Mouse (Mus musculus): ENCODE measurements around the gene Atp1b2.
A peak's percentile ranks its signal among the peaks of the same experiment; 100 is the strongest.
"Not testable (repeated sequence)": the region's sequence is repeated elsewhere in the genome, so short reads cannot be mapped to it uniquely, and the experiment has no call there.

Gene Atp1b2

GRCm38 (mm10) chr11:69605726-69606490 is at the start of gene Atp1b2:
Gene Atp1b2 (minus strand): TSS chr11:69605942.
- peak; percentile 95 for DNase-seq

GRCm38 (mm10) chr11:69654760-69655159 is 49.0 kb upstream of the Atp1b2 start:
- DNase-seq: no peak

- DNase-seq: no peak
Observed at GRCm38 (mm10) chr11:69653399-69653798, 47.7 kb upstream of the Atp1b2 start.

- no peak for DNase-seq
Observed at GRCm38 (mm10) chr11:69645860-69646259, 40.1 kb upstream of the Atp1b2 start.

GRCm38 (mm10) chr11:69635471-69635870 is 29.7 kb upstream of the Atp1b2 start:
- DNase-seq: no peak

GRCm38 (mm10) chr11:69633128-69633866 is 27.6 kb upstream of the Atp1b2 start:
- DNase-seq: peak; percentile 76

GRCm38 (mm10) chr11:69632284-69633089 is 26.7 kb upstream of the Atp1b2 start, which contains the start of gene Fxr2:
Gene Fxr2 (plus strand): TSS chr11:69632990.
- peak; percentile 100 for DNase-seq

GRCm38 (mm10) chr11:69629802-69630201 is 24.1 kb upstream of the Atp1b2 start:
- no peak for DNase-seq

GRCm38 (mm10) chr11:69628286-69628685 is 22.5 kb upstream of the Atp1b2 start:
- DNase-seq: peak; percentile 84

- not testable (repeated sequence) for DNase-seq
Observed at GRCm38 (mm10) chr11:69624339-69624738, 18.6 kb upstream of the Atp1b2 start.

GRCm38 (mm10) chr11:69623006-69623405 is 17.3 kb upstream of the Atp1b2 start:
- DNase-seq: no peak

GRCm38 (mm10) chr11:69622406-69622805 is 16.7 kb upstream of the Atp1b2 start:
- DNase-seq: no peak

- DNase-seq: peak; percentile 81
Observed at GRCm38 (mm10) chr11:69621571-69622268, 16.0 kb upstream of the Atp1b2 start, which contains the start of gene Sat2. Gene Sat2 (plus strand): TSS chr11:69622024.

- peak; percentile 64 for DNase-seq
Observed at GRCm38 (mm10) chr11:69620394-69621081, 14.8 kb upstream of the Atp1b2 start.

- peak; percentile 40 for DNase-seq
Observed at GRCm38 (mm10) chr11:69617805-69618204, 12.1 kb upstream of the Atp1b2 start, which contains the start of gene Shbg. Gene Shbg (minus strand): TSS chr11:69617905.

GRCm38 (mm10) chr11:69616781-69617180 is 11.0 kb upstream of the Atp1b2 start:
- DNase-seq: no peak

- not testable (repeated sequence) for DNase-seq
Observed at GRCm38 (mm10) chr11:69614257-69614588, 8.5 kb upstream of the Atp1b2 start.

- peak; percentile 89 for DNase-seq
Observed at GRCm38 (mm10) chr11:69613553-69614256, 8.0 kb upstream of the Atp1b2 start.

GRCm38 (mm10) chr11:69610899-69611298 is 5.2 kb upstream of the Atp1b2 start:
- DNase-seq: no peak

GRCm38 (mm10) chr11:69609416-69609815 is 3.7 kb upstream of the Atp1b2 start:
- DNase-seq: peak; percentile 69

GRCm38 (mm10) chr11:69608525-69608924 is 2.8 kb upstream of the Atp1b2 start:
- peak; percentile 39 for DNase-seq
